Mouse (Mus musculus): ENCODE data around the gene Kif13a.

GRCm38 (mm10) chr13:46967308-46967707, 37.6 kb upstream of the Kif13a start:
- TF ChIP-seq TAL1 (IDR thresholded peaks at IDR 0.05; ENCODE audit: low read length) (no peak), GATA1 (IDR thresholded peaks at IDR 0.05; ENCODE audit: low read length) (no peak)
